Mouse (Mus musculus) lung, postnatal 10 days (tissue): Measurements from ENCODE around the gene Gm10842.
"Not testable (repeated sequence)": the region's sequence is repeated elsewhere in the genome, so short reads cannot be mapped to it uniquely, and the experiment has no call there.

ENCODE experiments used
- DNase-seq: peaks from one replicate; pipeline ENCODE4 v3.0.0; 2021

Gene Gm10842

DNA sequence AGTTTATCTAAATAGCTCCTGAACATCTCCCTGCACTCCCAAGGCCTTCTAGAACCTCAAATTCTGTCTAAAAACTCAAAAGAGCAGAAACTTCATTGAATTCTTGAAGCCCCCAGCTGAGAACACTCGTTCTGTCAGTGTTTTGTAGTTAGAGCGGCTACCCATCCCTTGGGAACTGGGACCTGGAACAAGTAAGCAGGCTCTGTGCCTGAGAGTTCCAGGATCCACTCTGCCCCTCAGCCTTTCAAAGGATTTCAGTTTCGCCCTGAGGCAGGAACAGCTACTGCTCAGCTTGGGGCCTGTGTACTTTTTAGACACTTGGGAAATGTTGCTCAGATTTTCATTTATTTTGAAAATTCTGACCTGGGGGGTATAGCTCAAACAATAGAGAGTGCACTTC is at the start of gene Gm10842:
Gene Gm10842 (plus strand): TSS at position 301 of the 400 bp plus-strand sequence.
- DNase-seq = no peak

DNA sequence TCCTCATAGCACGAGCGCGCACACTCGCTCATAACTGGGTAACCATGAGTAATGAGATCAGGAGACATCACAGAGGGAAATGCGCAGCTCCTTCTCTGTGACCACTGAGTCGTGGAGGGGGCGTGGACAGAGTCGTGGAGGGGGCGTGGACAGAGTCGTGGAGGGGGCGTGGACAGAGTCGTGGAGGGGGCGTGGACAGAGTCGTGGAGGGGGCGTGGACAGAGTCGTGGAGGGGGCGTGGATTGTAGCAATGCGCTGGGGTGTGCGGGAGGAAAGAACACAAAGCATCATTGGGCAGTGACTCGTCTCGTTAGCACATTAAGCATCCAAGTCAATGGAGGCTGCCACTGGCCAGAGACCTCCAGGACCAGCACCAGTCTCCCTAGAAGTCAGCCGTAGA is 34.2 kb upstream of the Gm10842 start:
- DNase-seq = not testable (repeated sequence)

DNA sequence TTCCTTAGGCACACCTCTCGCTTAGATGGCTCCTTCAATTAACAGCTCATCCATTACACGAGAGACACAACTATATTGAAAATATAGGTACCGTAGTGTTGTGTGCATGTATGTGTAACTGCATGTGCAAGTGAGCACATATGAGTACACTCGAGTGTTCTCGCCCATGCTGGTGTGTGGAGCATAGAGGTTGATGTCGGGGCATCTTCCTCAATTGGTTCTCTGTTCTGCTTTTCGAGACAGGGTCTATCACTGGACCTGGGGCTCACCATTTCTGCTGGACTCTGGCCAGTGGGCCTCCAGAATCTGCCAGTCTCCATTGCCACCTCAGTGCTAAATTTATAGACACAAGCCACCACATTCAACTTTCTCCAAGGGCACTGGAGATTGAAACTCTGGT is 28.9 kb upstream of the Gm10842 start:
- DNase-seq = no peak

DNA sequence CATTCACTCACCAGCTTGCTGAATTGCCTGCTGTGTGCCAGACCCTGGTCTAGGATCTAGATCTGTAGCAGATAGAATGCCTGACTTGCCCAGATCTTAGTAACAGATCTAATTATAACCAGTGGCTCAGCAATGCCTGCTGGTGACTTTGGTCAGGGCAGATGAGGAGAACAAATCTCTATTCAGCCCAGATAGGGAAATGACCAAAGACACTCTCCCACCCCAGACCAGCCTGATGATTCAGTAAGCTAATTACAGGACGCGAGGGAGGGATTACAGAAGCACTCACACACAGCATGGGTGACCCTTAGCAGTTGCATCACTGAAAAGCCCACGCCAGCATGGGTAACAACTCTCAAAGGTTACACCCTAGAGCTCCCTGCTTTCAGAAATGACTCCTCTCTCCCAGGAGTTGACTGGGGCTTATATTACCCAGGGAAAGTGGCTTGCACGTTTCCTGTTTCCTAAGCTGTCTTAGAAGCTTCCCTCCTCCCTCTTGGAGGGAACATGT is 26.1 kb upstream of the Gm10842 start:
- DNase-seq = no peak

DNA sequence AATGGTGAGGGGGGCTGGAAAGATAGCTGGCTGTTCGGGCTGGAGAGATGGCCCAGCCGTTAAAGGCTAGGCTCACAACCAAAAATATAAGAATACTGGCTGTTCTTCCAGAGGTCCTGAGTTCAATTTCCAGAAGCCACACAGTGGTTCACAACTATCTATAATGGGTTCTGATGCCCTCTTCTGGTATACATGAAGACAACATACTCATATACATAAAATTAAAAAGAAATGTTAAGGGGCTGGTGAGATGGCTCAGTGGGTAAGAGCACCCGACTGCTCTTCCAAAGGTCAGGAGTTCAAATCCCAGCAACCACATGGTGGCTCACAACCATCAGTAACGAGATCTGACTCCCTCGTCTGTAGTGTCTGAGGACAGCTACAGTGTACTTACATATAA is 24.9 kb upstream of the Gm10842 start:
- DNase-seq = not testable (repeated sequence)

DNA sequence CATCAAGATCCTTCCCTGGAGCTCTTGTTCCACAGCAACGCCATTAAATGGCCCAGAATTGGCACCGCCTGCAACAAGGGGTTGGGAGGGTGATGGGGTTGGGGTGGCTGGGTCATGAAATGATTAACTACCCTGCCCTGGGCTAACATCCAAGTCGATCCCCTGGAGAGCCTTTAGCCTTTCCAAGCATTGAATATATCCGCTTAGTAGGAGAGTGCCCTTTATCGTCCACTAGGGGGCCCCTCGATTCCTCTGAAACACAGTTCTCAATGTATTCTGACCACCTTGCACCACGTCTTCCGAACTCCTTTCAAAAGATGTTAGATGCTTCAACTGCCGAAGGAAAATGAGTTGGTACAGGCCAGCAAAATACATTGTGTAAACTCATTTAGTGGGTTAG is 22.7 kb upstream of the Gm10842 start:
- peak; percentile 63 for DNase-seq

DNA sequence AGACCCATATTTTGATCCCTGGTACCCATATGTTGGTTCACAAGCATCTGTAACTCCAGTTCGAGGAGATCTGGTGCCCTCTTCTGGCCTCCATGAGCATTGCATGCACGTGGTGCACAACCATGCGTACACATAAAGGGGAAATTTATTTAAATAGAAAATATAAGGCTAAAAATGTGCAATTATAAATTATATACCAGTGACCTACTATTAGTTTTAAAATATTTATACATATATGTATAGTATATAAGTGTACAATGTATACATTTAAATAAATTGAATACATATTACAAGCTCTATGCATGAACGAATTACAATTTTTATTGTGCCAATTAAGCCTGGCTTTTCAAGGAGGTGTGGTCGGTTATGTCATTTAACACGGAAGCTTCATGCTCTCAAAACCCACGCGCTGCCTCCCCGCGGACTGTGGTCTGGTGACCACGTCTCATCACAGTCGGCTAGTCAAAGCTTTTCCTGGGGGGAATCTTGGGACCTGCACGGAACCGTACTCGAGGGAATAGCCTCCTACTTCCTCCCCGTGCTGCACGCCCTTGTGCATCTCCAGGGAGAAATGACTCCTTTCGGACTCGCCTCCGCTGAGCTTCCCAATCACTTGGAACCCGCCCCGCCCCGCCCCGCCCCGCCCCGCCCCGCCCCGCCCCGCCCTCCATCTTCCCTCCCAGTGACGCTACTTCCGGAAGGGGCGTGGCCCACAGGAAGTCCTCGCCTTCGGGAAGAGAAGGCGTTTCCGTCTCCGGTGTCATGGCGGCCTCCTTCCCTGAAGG is 20.8 kb upstream of the Gm10842 start, which contains the start of gene Mettl2:
Gene Mettl2 (plus strand): TSS at position 691 of the 785 bp plus-strand sequence.
- DNase-seq = peak; percentile 87

DNA sequence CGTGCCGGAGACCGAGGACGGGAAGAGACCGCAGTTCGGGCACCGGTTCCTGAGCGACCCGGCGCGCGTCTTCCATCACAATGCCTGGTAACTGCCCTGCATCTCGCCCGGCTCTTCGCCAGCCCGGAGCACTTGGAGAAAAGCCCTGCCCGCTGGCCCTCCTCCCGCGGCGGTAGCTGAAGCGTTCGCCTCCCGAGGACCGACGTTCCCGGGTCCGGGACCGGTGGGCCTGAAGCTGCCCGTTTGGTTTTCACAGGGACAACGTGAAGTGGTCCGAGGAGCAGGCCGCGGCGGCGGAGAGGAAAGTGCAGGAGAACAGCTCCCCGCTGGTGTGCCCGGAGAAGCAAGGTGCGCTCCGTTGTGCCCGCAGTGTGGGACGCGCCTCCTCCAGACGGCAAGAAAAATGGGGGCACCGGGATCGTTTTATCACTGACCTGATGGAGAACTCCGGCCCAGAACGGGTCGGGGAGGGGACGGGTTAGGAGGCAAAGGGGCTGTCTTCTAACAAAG is 20.1 kb upstream of the Gm10842 start:
- no peak for DNase-seq

DNA sequence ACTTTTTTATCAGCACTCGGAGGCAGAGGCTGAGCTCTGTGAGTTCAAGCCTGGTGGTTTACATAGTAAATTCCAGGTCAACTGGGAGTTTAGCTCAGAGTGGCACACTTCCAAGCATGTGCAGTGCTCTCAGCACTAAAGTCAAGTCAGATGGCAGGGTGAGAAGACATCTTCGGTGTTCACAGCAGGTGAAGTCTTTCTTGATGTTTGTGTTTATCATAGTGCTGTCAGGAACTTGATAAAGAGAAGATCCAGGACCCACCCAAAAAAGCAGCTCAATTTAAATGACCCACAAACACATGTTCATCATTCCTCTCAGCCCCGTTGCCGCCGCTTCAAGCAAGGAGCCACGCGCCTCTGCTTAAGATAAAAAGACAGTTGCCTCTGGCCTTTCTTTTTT is 11.0 kb upstream of the Gm10842 start:
- no peak for DNase-seq

DNA sequence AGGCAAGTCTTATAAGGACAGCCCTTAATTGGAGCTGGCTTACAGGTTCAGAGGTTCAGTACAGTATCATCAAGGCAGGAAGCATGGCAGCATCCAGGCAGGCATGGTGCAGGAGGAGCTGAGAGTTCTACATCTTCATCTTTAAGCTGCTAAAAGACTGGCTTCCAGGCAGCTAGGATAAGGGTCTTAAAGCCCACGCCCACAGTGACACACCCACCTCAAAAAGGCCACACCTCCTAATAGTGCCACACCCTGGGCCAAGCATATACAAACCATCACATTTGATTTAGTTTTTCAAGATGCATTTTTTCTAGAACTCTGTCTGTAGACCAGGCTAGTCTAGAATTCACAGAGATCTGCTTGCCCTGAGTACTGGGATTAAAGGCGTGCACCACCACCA is 9.4 kb upstream of the Gm10842 start:
- not testable (repeated sequence) for DNase-seq

DNA sequence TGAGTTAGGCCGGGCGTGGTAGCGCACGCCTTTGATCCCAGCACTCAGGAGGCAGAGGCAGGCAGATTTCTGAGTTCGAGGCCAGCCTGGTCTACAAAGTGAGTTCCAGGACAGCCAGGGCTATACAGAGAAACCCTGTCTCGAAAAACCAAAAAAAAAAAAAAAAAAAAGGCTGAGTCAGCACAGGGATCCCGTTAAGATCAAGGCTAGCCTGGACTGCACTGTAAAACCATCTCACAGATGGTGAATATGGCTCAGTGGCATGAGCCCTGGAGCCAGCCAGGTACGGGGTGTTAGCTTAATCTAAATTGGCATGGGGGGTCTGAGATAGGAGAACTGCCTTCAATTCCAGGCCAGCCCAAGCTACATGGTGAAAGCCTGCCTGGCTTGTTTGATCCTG is 6.2 kb upstream of the Gm10842 start:
- DNase-seq = not testable (repeated sequence)

DNA sequence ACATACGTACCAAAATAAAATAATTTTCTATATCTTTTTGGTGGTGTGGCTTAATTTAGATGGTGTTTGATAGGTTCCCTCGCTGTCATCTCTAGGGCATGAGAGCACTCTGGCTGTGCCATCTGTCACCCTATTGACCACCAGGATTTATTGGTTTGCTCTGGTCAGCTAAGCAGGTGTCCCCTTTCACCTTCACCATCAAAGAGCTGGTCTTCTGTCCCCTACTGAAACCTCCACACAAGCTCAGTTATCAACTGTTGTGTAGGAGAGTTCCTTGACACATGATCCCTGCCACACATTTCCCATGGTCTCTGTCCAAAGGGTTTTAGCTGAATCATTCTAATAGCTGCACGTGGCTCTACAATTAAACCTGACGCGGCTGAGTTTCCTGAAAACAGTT is 5.6 kb upstream of the Gm10842 start:
- DNase-seq = no peak

DNA sequence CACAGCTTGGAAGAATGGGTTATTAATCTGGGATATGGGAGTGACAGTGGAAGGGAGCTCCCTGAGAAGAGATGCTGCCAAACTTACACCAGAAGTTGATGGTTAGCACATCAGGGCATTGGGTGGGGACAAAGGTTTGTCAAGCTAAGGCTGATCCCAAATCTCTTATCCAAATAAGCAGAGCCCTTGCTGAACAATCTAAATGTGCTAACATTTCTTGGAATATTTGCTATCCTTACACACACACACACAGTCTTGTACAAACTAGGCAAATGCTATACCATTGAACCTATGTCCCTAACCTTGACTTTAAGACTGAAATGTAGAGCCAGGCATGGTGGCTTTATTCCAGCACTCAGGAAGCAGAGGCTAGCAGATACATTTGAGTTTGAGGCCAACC is 3.1 kb upstream of the Gm10842 start:
- DNase-seq = no peak

DNA sequence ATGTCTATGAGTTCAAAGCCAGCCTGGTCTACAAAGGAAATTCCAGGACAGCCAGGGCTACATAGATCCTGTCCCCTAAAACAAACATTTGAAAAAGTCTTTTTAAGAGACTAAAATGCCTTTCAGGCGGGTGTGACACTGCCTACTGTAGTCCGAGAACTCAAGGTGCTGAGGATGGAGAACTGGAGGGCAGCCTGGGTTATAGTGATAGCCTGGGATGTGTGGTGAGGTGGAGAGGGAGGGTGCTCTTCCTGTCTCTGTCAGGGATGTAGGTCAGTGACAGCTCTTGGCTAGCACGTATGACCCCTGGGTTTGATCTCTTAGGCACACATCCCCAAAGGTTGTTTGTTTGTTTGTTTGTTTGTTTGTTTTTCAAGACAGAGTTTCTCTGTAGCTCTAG is 2.6 kb upstream of the Gm10842 start:
- no peak for DNase-seq

DNA sequence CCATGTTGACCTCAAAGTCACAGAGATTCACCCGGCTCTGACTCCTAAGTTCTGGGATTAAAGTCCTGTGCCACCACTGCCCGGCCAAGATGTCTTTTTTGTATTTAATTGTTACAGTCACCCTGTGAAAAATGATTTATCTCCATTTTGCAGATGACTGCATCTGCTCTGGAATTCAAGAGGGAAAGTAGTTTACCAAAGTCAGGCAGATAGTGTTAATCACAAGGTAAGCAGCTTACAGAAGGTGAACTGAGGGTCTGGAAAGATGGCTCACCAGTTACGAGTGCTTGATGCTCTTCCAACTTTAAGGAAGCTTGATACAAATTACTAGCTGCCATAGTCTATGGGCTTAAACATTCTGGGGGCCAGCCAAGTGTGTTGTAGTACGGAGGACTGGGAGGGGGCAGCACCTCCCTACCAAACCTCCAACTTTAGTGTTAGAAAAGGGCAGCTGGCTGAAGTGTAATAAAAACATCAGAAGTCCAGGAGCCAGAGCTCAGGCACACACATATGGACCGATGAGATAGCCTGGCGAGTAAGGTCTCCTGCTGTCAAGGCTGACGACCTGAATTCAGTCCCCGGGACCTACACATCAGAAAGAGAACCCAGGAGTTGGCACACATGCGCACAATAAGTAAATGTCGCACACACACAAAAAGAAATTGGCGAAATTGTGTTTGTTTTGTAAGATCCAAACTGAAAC is 2.0 kb upstream of the Gm10842 start:
- peak; percentile 39 for DNase-seq

DNA sequence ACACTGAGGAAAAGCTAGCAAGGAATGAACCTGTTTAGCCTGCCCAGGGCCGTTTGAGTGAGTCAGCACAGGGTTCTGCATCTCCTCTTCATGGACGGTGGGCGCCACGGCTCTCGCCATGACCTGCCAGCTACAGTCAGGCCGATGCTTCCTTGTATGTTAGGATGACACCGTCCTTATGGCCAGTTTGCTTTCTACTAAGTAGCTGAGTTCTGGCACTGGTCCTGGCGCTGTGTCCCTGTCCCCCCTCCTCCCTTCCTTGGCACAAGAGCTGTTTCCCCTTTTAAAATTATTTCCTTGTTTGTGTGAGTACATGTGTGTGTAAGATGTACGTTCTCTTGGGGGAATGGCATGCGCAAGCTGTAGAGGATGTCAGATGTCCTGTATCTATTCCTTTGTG is 1.5 kb upstream of the Gm10842 start:
- no peak for DNase-seq

DNA sequence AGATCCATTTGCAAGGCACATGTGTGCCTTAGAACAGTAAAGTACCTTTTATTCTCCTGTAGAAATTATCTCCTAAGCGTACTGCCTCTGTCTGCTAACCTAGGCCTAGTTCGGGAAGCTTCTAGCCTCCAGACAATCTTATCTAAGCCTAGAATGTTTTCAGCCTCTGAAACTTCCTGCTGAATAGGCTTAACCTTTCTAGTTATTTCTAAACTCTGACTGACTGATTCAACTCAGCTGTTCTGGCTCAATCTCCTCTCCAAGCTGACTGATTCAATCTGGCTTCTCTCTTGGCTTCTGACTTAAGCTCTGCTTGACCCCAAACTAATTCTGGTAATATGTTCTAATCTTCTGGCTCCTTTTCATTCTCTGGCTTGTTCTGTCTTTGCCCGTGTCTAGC is 2.7 kb downstream of the Gm10842 start:
- no peak for DNase-seq

DNA sequence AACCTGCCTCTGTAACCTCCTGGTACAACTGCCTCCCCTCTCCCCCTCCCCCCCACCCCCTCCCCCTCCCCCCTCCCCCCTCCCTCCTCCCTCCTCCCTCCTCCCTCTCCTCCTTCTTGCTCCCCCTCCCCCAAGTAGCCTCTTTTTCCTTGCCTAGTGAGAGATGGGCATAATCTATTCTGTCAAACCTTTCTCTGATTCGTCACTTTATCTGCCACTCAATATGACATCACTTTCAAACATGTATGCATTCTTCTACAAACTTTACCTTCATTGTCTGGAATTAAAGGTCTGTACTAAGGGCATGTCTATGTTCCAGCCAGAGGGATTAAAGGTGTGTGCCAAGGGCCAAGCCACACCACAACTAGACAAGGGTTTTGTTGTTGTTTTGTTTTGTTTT is 3.1 kb downstream of the Gm10842 start:
- DNase-seq = no peak

DNA sequence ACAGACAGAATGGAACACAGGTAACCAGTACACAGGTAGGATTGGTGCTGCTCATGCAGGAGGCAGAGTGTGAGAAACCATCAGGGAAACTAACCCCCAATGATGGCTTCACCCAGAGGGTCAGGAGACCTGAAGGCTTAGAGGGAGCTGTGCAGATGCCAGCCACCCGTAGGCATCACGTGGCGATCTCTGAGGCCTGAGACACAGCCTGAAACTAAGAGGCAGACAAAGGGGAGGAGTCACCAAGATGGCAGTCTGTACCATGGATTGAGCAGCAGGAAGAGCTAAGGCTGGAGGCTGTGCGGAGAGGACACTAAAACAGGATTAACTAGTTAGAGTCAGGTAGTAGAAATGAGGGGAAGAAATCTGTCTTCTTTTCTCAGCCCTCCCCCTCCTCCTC is 4.0 kb downstream of the Gm10842 start:
- DNase-seq = no peak

DNA sequence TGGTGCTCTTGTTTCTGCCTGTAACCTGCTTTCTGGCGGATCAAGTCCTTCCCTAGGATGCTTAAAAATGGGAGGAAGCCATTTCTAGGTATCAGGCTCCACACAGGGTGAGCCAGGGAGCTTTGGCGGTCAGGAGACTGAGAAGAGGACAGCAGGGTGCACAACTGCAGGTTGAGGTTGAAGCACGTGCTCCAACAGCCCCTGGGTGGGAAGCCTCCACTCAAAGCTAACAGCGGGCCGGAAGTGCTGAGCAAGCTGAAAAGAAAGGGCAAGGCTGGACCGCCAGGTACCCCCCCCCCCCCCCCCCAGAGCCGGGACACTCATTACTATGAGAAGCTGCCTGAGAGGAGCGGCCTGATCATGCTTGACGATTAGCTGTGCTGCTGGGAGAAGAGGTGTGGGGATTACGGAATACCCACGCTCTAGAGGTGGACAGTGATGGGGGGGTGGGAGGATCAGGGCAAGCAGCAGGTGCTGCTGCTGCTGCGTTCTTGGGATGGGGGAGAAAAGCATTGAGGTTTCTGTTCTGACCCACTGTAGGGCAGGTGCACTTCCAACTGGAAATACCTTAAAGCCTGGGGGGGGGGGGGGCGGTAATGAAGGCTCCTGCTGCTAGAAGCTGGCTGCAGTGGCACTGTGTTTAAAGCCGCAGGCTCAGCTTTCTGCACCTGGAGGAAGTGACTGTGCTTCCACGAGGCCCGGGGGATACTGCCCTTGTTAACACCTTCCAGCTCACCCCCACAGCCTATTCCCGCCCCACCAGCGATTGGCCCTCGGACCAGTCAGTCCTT is 4.7 kb downstream of the Gm10842 start:
- no peak for DNase-seq

DNA sequence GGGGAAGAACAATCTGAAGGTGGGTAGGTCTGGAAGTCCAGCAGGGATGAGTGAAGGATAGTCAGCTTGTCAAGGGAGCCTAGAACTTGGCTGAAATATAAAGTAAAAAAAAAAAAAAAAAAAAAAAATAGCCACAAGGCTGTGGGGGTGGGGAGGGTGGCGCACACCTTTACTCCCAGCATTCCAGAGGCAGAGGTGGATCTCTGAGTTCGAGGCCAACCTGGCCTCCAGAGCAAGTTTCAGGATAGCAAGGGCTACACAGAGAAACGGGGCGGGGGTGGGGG is 5.3 kb downstream of the Gm10842 start:
- DNase-seq = no peak

DNA sequence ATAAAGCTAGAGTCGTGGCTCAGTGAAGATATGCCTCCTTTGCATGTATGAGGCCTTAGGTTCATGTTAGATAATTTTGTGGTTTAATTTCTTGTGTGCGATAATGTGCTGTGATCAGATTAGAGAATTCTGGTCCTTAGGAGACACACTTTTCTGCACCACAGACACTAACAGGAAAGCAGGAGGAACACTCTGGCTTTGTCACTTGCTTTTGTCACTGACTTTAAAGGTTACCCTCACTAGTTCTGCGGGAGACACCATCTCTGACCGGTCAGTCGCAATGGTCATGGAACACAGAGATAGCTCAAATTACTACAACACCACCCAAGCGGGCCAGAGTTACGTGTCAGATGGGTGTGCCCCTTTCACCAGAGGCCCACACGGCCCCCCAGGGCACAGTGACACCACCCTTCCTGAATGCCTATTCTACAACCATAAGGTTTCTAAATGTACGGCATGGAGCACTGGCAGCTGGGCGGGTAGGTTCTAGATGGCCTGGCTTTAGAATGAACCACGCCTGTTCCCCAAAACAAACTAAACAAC is 5.7 kb downstream of the Gm10842 start:
- no peak for DNase-seq
